Mouse (Mus musculus) neural tube, embryonic 15.5 days (tissue): ENCODE data around the gene Crot. TPM values are rescaled to one million over a fixed set of nuclear protein-coding genes. Genes with fewer than 3 reads are reported as not detected.
"Not testable (repeated sequence)": the region's sequence is repeated elsewhere in the genome, so short reads cannot be mapped to it uniquely, and the experiment has no call there.

ENCODE experiments used
- ATAC-seq: fragments of 200-750 bp; cut with Nextera tagmentation; 2 replicates; pipeline ENCODE4 v1.8.0; 2017; ENCODE audit warnings: mild to moderate bottlenecking, moderate TSS enrichment, moderate library complexity; ENCODE audit not compliant: low FRiP score
- H3K27ac ChIP-seq: fragments of 300-500 bp; sonication (generic); replicated peaks from 2 replicates; pipeline ENCODE4 v1.5.1; 2015; ENCODE audit warnings: mild to moderate bottlenecking, inconsistent platforms
- H3K27me3 ChIP-seq: fragments of 300-500 bp; sonication (generic); replicated peaks from 2 replicates; pipeline ENCODE4 v1.6.1; 2015; ENCODE audit warnings: inconsistent platforms
- H3K36me3 ChIP-seq: fragments of 300-500 bp; sonication (generic); 2 replicates; pipeline ENCODE4 v1.6.1; 2015; ENCODE audit warnings: inconsistent platforms
- H3K4me1 ChIP-seq: fragments of 300-500 bp; sonication (generic); 2 replicates; pipeline ENCODE4 v1.6.1; 2015; ENCODE audit warnings: inconsistent platforms
- H3K4me2 ChIP-seq: fragments of 300-500 bp; sonication (generic); 2 replicates; pipeline ENCODE4 v1.6.1; 2015; ENCODE audit warnings: inconsistent platforms, mild to moderate bottlenecking, moderate library complexity
- H3K4me3 ChIP-seq: fragments of 300-500 bp; sonication (generic); replicated peaks from 2 replicates; pipeline ENCODE4 v1.5.1; 2015; ENCODE audit warnings: mild to moderate bottlenecking, inconsistent platforms
- H3K9ac ChIP-seq: fragments of 300-500 bp; sonication (generic); replicated peaks from 2 replicates; pipeline ENCODE4 v1.6.1; 2015; ENCODE audit warnings: mild to moderate bottlenecking, inconsistent platforms
- H3K9me3 ChIP-seq: fragments of 300-500 bp; sonication (generic); replicated peaks from 2 replicates; pipeline ENCODE4 v1.6.1; 2016; ENCODE audit warnings: inconsistent platforms
- WGBS: fragments of 180-500 bp; shearing (Covaris S2); methylation state at CpG from one replicate; pipeline ENCODE4 v1.1.7; 2015; ENCODE audit warnings: mixed read lengths; 5-methylcytosine and 5-hydroxymethylcytosine counted together
- polyA plus RNA-seq: library from polyadenylated mRNA; unstranded; fragments of >200 nt; fragmentation: Nextera tagmentation; extraction: Ambion mirVana; gene quantifications from 2 replicates; pipeline ENCODE4 v1.2.1, GENCODE M21; 2015

Gene Crot
- polyA plus RNA-seq, 1 experiment from 2014 or later: 21.9 TPM

GRCm38 (mm10) chr5:8943836-8944235, 53.3 kb downstream of the Crot start:
- no peak overlapping the region for H3K27ac ChIP-seq
- H3K4me1 ChIP-seq: no peaks in the 10 kb centered on the region
- H3K9me3 ChIP-seq: no peaks in the 10 kb centered on the region
- ATAC-seq: no peak
- H3K27me3 ChIP-seq: no peaks in the 10 kb centered on the region
- no peak overlapping the region for H3K4me2 ChIP-seq
- H3K36me3 ChIP-seq: no peaks in the 10 kb centered on the region
- H3K9ac ChIP-seq: no peak overlapping the region
- H3K4me3 ChIP-seq: no peak overlapping the region
- WGBS: 89% methylated on average over 3 of the region's 3 CpGs

GRCm38 (mm10) chr5:8941266-8941665, 55.9 kb downstream of the Crot start:
- no CpG with 5 or more reads among the region's 1 CpGs for WGBS
- not testable (repeated sequence) for H3K27me3 ChIP-seq, ATAC-seq, H3K4me2 ChIP-seq, H3K4me1 ChIP-seq, H3K4me3 ChIP-seq, H3K27ac ChIP-seq, H3K9ac ChIP-seq, H3K36me3 ChIP-seq, H3K9me3 ChIP-seq

- no peak overlapping the region for H3K4me2 ChIP-seq
- 89% methylated on average over 7 of the region's 7 CpGs for WGBS
- no peaks in the 10 kb centered on the region for H3K9me3 ChIP-seq
- H3K27ac ChIP-seq: no peak overlapping the region
- no peaks in the 10 kb centered on the region for H3K36me3 ChIP-seq
- no peaks in the 10 kb centered on the region for H3K27me3 ChIP-seq
- no peak for ATAC-seq
- no peak overlapping the region for H3K9ac ChIP-seq
- no peaks in the 10 kb centered on the region for H3K4me1 ChIP-seq
- no peak overlapping the region for H3K4me3 ChIP-seq
Measured at GRCm38 (mm10) chr5:8937965-8938364, 59.2 kb downstream of the Crot start.

GRCm38 (mm10) chr5:8928440-8928839, 68.7 kb downstream of the Crot start:
- Histone ChIP-seq H3K36me3 (no peaks in the 10 kb centered on the region), H3K27ac (no peak overlapping the region), H3K4me3 (no peak overlapping the region), H3K4me1 (no peaks in the 10 kb centered on the region), H3K9ac (no peak overlapping the region), H3K9me3 (no peaks in the 10 kb centered on the region), H3K27me3 (no peaks in the 10 kb centered on the region), H3K4me2 (no peak overlapping the region)
- ATAC-seq: no peak
- WGBS: 86% methylated on average over 9 of the region's 9 CpGs

- H3K4me1 ChIP-seq: no peaks in the 10 kb centered on the region
- H3K9me3 ChIP-seq: no peaks in the 10 kb centered on the region
- H3K4me2 ChIP-seq: no peak overlapping the region
- ATAC-seq: no peak
- H3K36me3 ChIP-seq: no peaks in the 10 kb centered on the region
- no peak overlapping the region for H3K9ac ChIP-seq
- H3K27me3 ChIP-seq: no peaks in the 10 kb centered on the region
- H3K27ac ChIP-seq: no peak overlapping the region
- H3K4me3 ChIP-seq: no peak overlapping the region
- 84% methylated on average over 6 of the region's 6 CpGs for WGBS
Measured at GRCm38 (mm10) chr5:8917069-8917468, 80.1 kb downstream of the Crot start.

GRCm38 (mm10) chr5:8916400-8916799, 80.7 kb downstream of the Crot start:
- 91% methylated on average over 2 of the region's 2 CpGs for WGBS
- Histone ChIP-seq H3K9ac (no peak overlapping the region), H3K4me3 (no peak overlapping the region), H3K27me3 (no peaks in the 10 kb centered on the region), H3K36me3 (no peaks in the 10 kb centered on the region), H3K4me2 (no peak overlapping the region), H3K9me3 (no peaks in the 10 kb centered on the region), H3K27ac (no peak overlapping the region), H3K4me1 (no peaks in the 10 kb centered on the region)
- ATAC-seq: no peak

Other genes starting within 250 kb of the Crot start
- gene Abcb1b, start 199.2 kb downstream of the Crot start, polyA plus RNA-seq: 0.50 and 1.2 TPM in 2 replicates
- gene Abcb4, start 103.6 kb downstream of the Crot start, polyA plus RNA-seq: 0.78 and 0.87 TPM in 2 replicates
- 11.5 and 12.7 TPM in 2 replicates for gene Tmem243, start 103.3 kb upstream of the Crot start, polyA plus RNA-seq
- gene Dmtf1, start 164.5 kb upstream of the Crot start, polyA plus RNA-seq: 49.7 and 52.7 TPM in 2 replicates